Mouse (Mus musculus): Measurements from ENCODE around the gene Mras.

Gene Mras

GRCm38 (mm10) chr9:99418377-99418776 is 18.8 kb downstream of the Mras start:
- no peak for ATAC-seq (ENCODE audit: insufficient number of reproducible peaks, low FRiP score, low TSS enrichment)

GRCm38 (mm10) chr9:99417288-99417846 is 19.8 kb downstream of the Mras start:
- ATAC-seq (ENCODE audit: insufficient number of reproducible peaks, low FRiP score, low TSS enrichment) = 0 out of 2 replicates have a peak, but pooled peaks have one; percentile 37

- ATAC-seq (ENCODE audit: insufficient number of reproducible peaks, low FRiP score, low TSS enrichment) = no peak
These were observed 20.4 kb downstream of the Mras start for GRCm38 (mm10) chr9:99416809-99417208.

GRCm38 (mm10) chr9:99411785-99412184 is 25.4 kb downstream of the Mras start:
- no peak for ATAC-seq (ENCODE audit: insufficient number of reproducible peaks, low FRiP score, low TSS enrichment)

- ATAC-seq (ENCODE audit: insufficient number of reproducible peaks, low FRiP score, low TSS enrichment) = no peak
These were observed 26.1 kb downstream of the Mras start for GRCm38 (mm10) chr9:99411093-99411492.

GRCm38 (mm10) chr9:99409280-99409679 is 27.9 kb downstream of the Mras start:
- no peak for ATAC-seq (ENCODE audit: insufficient number of reproducible peaks, low FRiP score, low TSS enrichment)

GRCm38 (mm10) chr9:99401288-99401974 is 35.8 kb downstream of the Mras start:
- no peak for ATAC-seq (ENCODE audit: insufficient number of reproducible peaks, low FRiP score, low TSS enrichment)

- no peak for ATAC-seq (ENCODE audit: insufficient number of reproducible peaks, low FRiP score, low TSS enrichment)
These were observed 36.4 kb downstream of the Mras start for GRCm38 (mm10) chr9:99400781-99401180.

- ATAC-seq (ENCODE audit: insufficient number of reproducible peaks, low FRiP score, low TSS enrichment) = peak; percentile 21; the same call in 1 of the 2 replicates
These were observed 39.9 kb downstream of the Mras start for GRCm38 (mm10) chr9:99397056-99397815.

GRCm38 (mm10) chr9:99394366-99394765 is 42.8 kb downstream of the Mras start:
- no peak for ATAC-seq (ENCODE audit: insufficient number of reproducible peaks, low FRiP score, low TSS enrichment)

GRCm38 (mm10) chr9:99393146-99393545 is 44.0 kb downstream of the Mras start:
- no peak for ATAC-seq (ENCODE audit: insufficient number of reproducible peaks, low FRiP score, low TSS enrichment)

GRCm38 (mm10) chr9:99391557-99391956 is 45.6 kb downstream of the Mras start:
- no peak for ATAC-seq (ENCODE audit: insufficient number of reproducible peaks, low FRiP score, low TSS enrichment)

GRCm38 (mm10) chr9:99390716-99391115 is 46.5 kb downstream of the Mras start:
- ATAC-seq (ENCODE audit: insufficient number of reproducible peaks, low FRiP score, low TSS enrichment) = no peak

GRCm38 (mm10) chr9:99390201-99390600 is 47.0 kb downstream of the Mras start:
- ATAC-seq (ENCODE audit: insufficient number of reproducible peaks, low FRiP score, low TSS enrichment) = no peak

GRCm38 (mm10) chr9:99389506-99389905 is 47.7 kb downstream of the Mras start:
- no peak for ATAC-seq (ENCODE audit: insufficient number of reproducible peaks, low FRiP score, low TSS enrichment)

GRCm38 (mm10) chr9:99388856-99389255 is 48.3 kb downstream of the Mras start:
- no peak for ATAC-seq (ENCODE audit: insufficient number of reproducible peaks, low FRiP score, low TSS enrichment)

- ATAC-seq (ENCODE audit: insufficient number of reproducible peaks, low FRiP score, low TSS enrichment) = no peak
These were observed 49.1 kb downstream of the Mras start for GRCm38 (mm10) chr9:99388078-99388477.

GRCm38 (mm10) chr9:99382556-99382955 is 54.6 kb downstream of the Mras start:
- no peak for ATAC-seq (ENCODE audit: insufficient number of reproducible peaks, low FRiP score, low TSS enrichment)

GRCm38 (mm10) chr9:99379194-99379593 is 58.0 kb downstream of the Mras start:
- ATAC-seq (ENCODE audit: insufficient number of reproducible peaks, low FRiP score, low TSS enrichment) = no peak

GRCm38 (mm10) chr9:99376591-99377418 is 60.4 kb downstream of the Mras start:
- ATAC-seq (ENCODE audit: insufficient number of reproducible peaks, low FRiP score, low TSS enrichment) = peak; percentile 40; the same call in 1 of the 2 replicates

- no peak for ATAC-seq (ENCODE audit: insufficient number of reproducible peaks, low FRiP score, low TSS enrichment)
These were observed 68.8 kb downstream of the Mras start for GRCm38 (mm10) chr9:99368431-99368830.
